In the genomic region with DNA sequence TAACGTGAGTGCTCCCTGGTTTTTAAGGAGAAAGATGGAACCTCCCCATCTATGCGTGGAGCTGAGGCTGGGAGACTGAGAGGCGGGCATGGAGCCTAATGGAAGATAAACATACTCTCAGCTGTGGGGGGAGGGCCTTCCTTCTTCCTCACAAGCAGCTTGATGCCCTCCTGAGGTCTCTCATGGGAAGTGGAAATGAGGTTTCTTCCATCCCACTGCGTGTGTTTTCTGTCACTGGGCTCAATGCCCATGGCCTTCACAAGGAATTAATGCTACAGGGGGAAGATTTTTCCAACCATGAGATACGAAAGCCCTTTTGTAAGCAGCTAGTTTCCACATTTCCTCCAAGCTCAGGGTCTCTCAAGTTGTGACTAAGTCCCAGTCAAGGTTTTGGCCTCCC, we compare ENCODE assay signal across 17 mouse cellular contexts. TPM values are rescaled to one million over a fixed set of nuclear protein-coding genes. Genes with fewer than 3 reads are reported as not detected.
DNase-seq lines count a peak whose midpoint lies in the region; ATAC-seq and TF ChIP-seq lines count a peak whose summit lies in the region.
"Had no signal": no experiment of that assay in that cellular context is flagged by ENCODE, and none has a peak within 500 bp of the region (broad histone marks: within the 10 kb centered on the region; RNA-seq: fewer than 3 reads in every experiment).

No protein-coding gene starts in this region.

- H3K4me2 ChIP-seq in forebrain, embryonic 11.5 days (ENCODE audit: low read depth, low read length, severe bottlenecking): no peak overlapping the region
- H3K4me2 ChIP-seq in forebrain, embryonic 15.5 days (replicated peaks): no peak overlapping the region
- no peak overlapping the region for H3K4me2 ChIP-seq in lung, embryonic 14.5 days
- no peak overlapping the region for H3K4me2 ChIP-seq in intestine, embryonic 16.5 days (ENCODE audit: low read depth, low read length)
- H3K4me2 ChIP-seq: embryonic facial prominence, embryonic 13.5 days; forebrain, embryonic 12.5 days; hindbrain, embryonic 14.5 days; limb, embryonic 15.5 days; midbrain, embryonic 15.5 days; neural tube, embryonic 12.5 days had no signal

- WGBS in forebrain, embryonic 11.5 days: 69% methylated on average over 5 of the region's 5 CpGs
- WGBS in forebrain, embryonic 15.5 days: 75% methylated on average over 5 of the region's 5 CpGs
- 31% methylated on average over 5 of the region's 5 CpGs for WGBS in lung, embryonic 14.5 days
- 39% methylated on average over 5 of the region's 5 CpGs for WGBS in intestine, embryonic 16.5 days

- no peaks in the 10 kb centered on the region for H3K9me3 ChIP-seq in forebrain, embryonic 11.5 days (ENCODE audit: control insufficient read depth, low read length)
- H3K9me3 ChIP-seq in forebrain, embryonic 15.5 days: no peaks in the 10 kb centered on the region
- no peaks in the 10 kb centered on the region for H3K9me3 ChIP-seq in lung, embryonic 14.5 days (ENCODE audit: low read depth, low read length)
- H3K9me3 ChIP-seq in intestine, embryonic 16.5 days (ENCODE audit: control insufficient read depth, low read length): no peaks in the 10 kb centered on the region
- H3K9me3 ChIP-seq: embryonic facial prominence, embryonic 13.5 days; forebrain, embryonic 12.5 days; limb, embryonic 15.5 days; midbrain, embryonic 15.5 days; neural tube, embryonic 12.5 days had no signal

- no peak for ATAC-seq in forebrain, embryonic 11.5 days (replicated peaks; ENCODE audit: low FRiP score)
- no peak for ATAC-seq in forebrain, embryonic 15.5 days (replicated peaks)
- peak; percentile 52; the same call in 1 of the 2 replicates for ATAC-seq in lung, embryonic 14.5 days (ENCODE audit: insufficient read depth)
- no peak for ATAC-seq in intestine, embryonic 16.5 days
- ATAC-seq: CD4-positive, CD25-positive, alpha-beta regulatory T cell, adult 4 months; midbrain, embryonic 15.5 days had no signal

- no peaks in the 10 kb centered on the region; the same call in 1 of the 2 replicates for H3K27me3 ChIP-seq in forebrain, embryonic 11.5 days (ENCODE audit: control insufficient read depth, insufficient read depth, low read length)
- no peaks in the 10 kb centered on the region for H3K27me3 ChIP-seq in forebrain, embryonic 15.5 days
- H3K27me3 ChIP-seq in lung, embryonic 14.5 days (ENCODE audit: insufficient read depth, low read length): no peaks in the 10 kb centered on the region
- H3K27me3 ChIP-seq in intestine, embryonic 16.5 days (replicated peaks; ENCODE audit: control insufficient read depth, insufficient read depth, low read length): no peaks in the 10 kb centered on the region
- H3K27me3 ChIP-seq: embryonic facial prominence, embryonic 13.5 days; forebrain, embryonic 12.5 days; limb, embryonic 15.5 days; midbrain, embryonic 15.5 days; neural tube, embryonic 12.5 days had no signal

- no peak overlapping the region for H3K9ac ChIP-seq in forebrain, embryonic 11.5 days (ENCODE audit: low read length)
- H3K9ac ChIP-seq in forebrain, embryonic 15.5 days (replicated peaks): no peak overlapping the region
- no peak overlapping the region for H3K9ac ChIP-seq in lung, embryonic 14.5 days
- H3K9ac ChIP-seq in intestine, embryonic 16.5 days (ENCODE audit: low read depth, low read length): no peak overlapping the region
- H3K9ac ChIP-seq: embryonic facial prominence, embryonic 13.5 days; forebrain, embryonic 12.5 days; hindbrain, embryonic 14.5 days; limb, embryonic 15.5 days; midbrain, embryonic 15.5 days; neural tube, embryonic 12.5 days had no signal

- H3K4me1 ChIP-seq in forebrain, embryonic 11.5 days (replicated peaks; ENCODE audit: control insufficient read depth, insufficient read depth, low read length): no peaks in the 10 kb centered on the region; the same call in 1 of the 2 replicates
- no peaks in the 10 kb centered on the region for H3K4me1 ChIP-seq in forebrain, embryonic 15.5 days
- H3K4me1 ChIP-seq in lung, embryonic 14.5 days (ENCODE audit: insufficient read depth): peaks cover 16% of the 10 kb centered on the region
- 0 out of 2 replicates have a peak, but pooled peaks cover 3% of the 10 kb centered on the region for H3K4me1 ChIP-seq in intestine, embryonic 16.5 days (ENCODE audit: control insufficient read depth, insufficient read depth, low read length)
- H3K4me1 ChIP-seq: forebrain, embryonic 12.5 days; midbrain, embryonic 15.5 days had no signal

- peak; percentile 26 for DNase-seq in forebrain, embryonic 11.5 days (ENCODE audit: low spot score)
- DNase-seq in lung, embryonic 14.5 days: peak; percentile 67
- no peak for DNase-seq in lung, adult 18-20 months
- DNase-seq in cerebellum, adult 9-11 months: peak; percentile 81
- DNase-seq in lung, postnatal 14 days: peak; percentile 46
- DNase-seq: kidney, adult 11 months; thymus, postnatal 14 days had no signal

- no peak for TF ChIP-seq CTCF in lung, embryonic 14.5 days (IDR thresholded peaks at IDR 0.05; ENCODE audit: low read depth)

- no peaks in the 10 kb centered on the region for H3K36me3 ChIP-seq in forebrain, embryonic 11.5 days (ENCODE audit: control insufficient read depth, insufficient read depth, low read length)
- peaks cover 3% of the 10 kb centered on the region; the same call in 1 of the 2 replicates for H3K36me3 ChIP-seq in forebrain, embryonic 15.5 days
- H3K36me3 ChIP-seq in lung, embryonic 14.5 days (ENCODE audit: insufficient read depth): no peaks in the 10 kb centered on the region
- H3K36me3 ChIP-seq in intestine, embryonic 16.5 days (ENCODE audit: control insufficient read depth, insufficient read depth, low read length): no peaks in the 10 kb centered on the region
- H3K36me3 ChIP-seq: forebrain, embryonic 12.5 days; midbrain, embryonic 15.5 days had no signal

- H3K4me3 ChIP-seq in forebrain, embryonic 11.5 days (ENCODE audit: low read depth, low read length): no peak overlapping the region
- no peak overlapping the region for H3K4me3 ChIP-seq in forebrain, embryonic 15.5 days
- H3K4me3 ChIP-seq in lung, embryonic 14.5 days (ENCODE audit: low read depth, low read length): no peak overlapping the region
- no peak overlapping the region for H3K4me3 ChIP-seq in intestine, embryonic 16.5 days (ENCODE audit: low read length)
- H3K4me3 ChIP-seq: embryonic facial prominence, embryonic 13.5 days; forebrain, embryonic 12.5 days; limb, embryonic 15.5 days; midbrain, embryonic 15.5 days; neural tube, embryonic 12.5 days had no signal

- no peak overlapping the region for H3K27ac ChIP-seq in forebrain, embryonic 11.5 days (ENCODE audit: low read depth, low read length)
- no peak overlapping the region for H3K27ac ChIP-seq in forebrain, embryonic 15.5 days (replicated peaks)
- H3K27ac ChIP-seq in lung, embryonic 14.5 days (ENCODE audit: low read depth): peak overlapping the region; percentile 45; the same call in 1 of the 2 replicates
- no peak overlapping the region for H3K27ac ChIP-seq in intestine, embryonic 16.5 days (ENCODE audit: low read length)
- H3K27ac ChIP-seq: embryonic facial prominence, embryonic 13.5 days; forebrain, embryonic 12.5 days; hindbrain, embryonic 14.5 days; limb, embryonic 15.5 days; macrophage; midbrain, embryonic 15.5 days; neural tube, embryonic 12.5 days had no signal

RNA-seq across cellular contexts. Expression of a gene that starts 32.3 kb away (rescaled TPM):
- polyA plus RNA-seq in forebrain, embryonic 11.5 days (2014; fragmentation: Nextera tagmentation; extraction: Ambion mirVana): 70.0 and 74.7 TPM in 2 replicates
- polyA plus RNA-seq in forebrain, embryonic 15.5 days (2015; fragmentation: Nextera tagmentation; extraction: Ambion mirVana): 79.1 and 79.9 TPM in 2 replicates
- polyA plus RNA-seq in lung, embryonic 14.5 days (2014; fragmentation: Nextera tagmentation; extraction: Ambion mirVana): 49.9 and 53.6 TPM in 2 replicates
- 28.0 and 33.9 TPM in 2 replicates for polyA plus RNA-seq in intestine, embryonic 16.5 days (2015; fragmentation: Nextera tagmentation; extraction: Ambion mirVana)

Comparison
In these comparisons a context has a peak if more than half of its experiments do, and no peak if none do; other contexts are left out.
1. DNase-seq: peak in forebrain, embryonic 11.5 days (single experiment), lung, embryonic 14.5 days (single experiment), cerebellum, adult 9-11 months (single experiment) and lung, postnatal 14 days (single experiment); none in lung, adult 18-20 months (0 of 2).